Mouse (Mus musculus): ENCODE data around the gene Zfp791. TPM values are rescaled to one million over a fixed set of nuclear protein-coding genes. Genes with fewer than 3 reads are reported as not detected.

The Zfp791 gene
- polyA plus RNA-seq, 1 experiment, result 1.2 TPM

- Histone ChIP-seq H3K4me3 (ENCODE audit: insufficient read depth, low read length) (no peak overlapping the region), H3K4me1 (ENCODE audit: control insufficient read depth, insufficient read depth, low read length) (peaks cover 14% of the 10 kb centered on the region), H3K27ac (ENCODE audit: insufficient read depth, low read depth, low read length) (no peak overlapping the region)
- TF ChIP-seq CTCF (IDR thresholded peaks at IDR 0.05; ENCODE audit: low read depth, low read length) (no peak), POLR2A (IDR thresholded peaks at IDR 0.05; ENCODE audit: borderline replicate concordance, low read depth, low read length) (no peak)
Measured at GRCm38 (mm10) chr8:85074167-85074566, 48.7 kb downstream of the Zfp791 start.

DNA sequence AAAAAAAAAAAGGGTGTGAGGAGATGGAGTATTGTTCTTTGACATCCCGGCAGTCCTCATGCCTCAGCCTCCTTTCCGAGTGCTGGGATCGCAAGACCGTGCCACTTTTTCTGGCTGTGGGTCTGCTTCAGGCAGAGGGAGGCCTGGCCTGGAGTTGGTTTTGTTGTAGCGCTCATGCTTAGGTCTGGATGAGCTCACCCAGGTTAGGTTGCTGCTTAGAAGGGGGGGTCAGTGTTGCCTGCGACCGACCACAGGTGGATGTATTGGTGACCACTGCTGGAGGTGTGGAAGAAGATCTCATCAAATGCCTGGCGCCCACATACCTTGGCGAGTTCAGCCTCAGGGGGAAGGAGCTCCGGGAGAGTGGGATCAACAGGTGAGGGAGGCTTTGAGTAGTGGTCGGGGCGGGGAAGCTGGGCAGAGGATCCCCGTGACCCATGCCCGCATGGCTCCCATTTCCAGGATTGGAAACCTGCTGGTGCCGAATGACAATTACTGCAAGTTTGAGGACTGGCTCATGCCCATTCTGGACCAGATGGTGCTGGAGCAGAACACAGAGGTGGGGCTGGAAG is 49.8 kb downstream of the Zfp791 start:
- no peak for TF ChIP-seq CTCF (IDR thresholded peaks at IDR 0.05; ENCODE audit: low read depth, low read length)
- no peak for TF ChIP-seq POLR2A (IDR thresholded peaks at IDR 0.05; ENCODE audit: borderline replicate concordance, low read depth, low read length)
- H3K27ac ChIP-seq (ENCODE audit: insufficient read depth, low read depth, low read length), result no peak overlapping the region
- no peak overlapping the region for H3K4me3 ChIP-seq (ENCODE audit: insufficient read depth, low read length)
- peaks cover 12% of the 10 kb centered on the region for H3K4me1 ChIP-seq (ENCODE audit: control insufficient read depth, insufficient read depth, low read length)

- Histone ChIP-seq H3K27ac (ENCODE audit: insufficient read depth, low read depth, low read length) (peak overlapping the region; percentile 35), H3K4me1 (ENCODE audit: control insufficient read depth, insufficient read depth, low read length) (peaks cover 12% of the 10 kb centered on the region), H3K4me3 (ENCODE audit: insufficient read depth, low read length) (peak overlapping the region; percentile 90)
- TF ChIP-seq POLR2A (IDR thresholded peaks at IDR 0.05; ENCODE audit: borderline replicate concordance, low read depth, low read length), result no peak; the same call in 1 of the 2 replicates
- no peak for TF ChIP-seq CTCF (IDR thresholded peaks at IDR 0.05; ENCODE audit: low read depth, low read length)
Measured at GRCm38 (mm10) chr8:85072364-85072929, 50.4 kb downstream of the Zfp791 start.

- H3K4me3 ChIP-seq (ENCODE audit: insufficient read depth, low read length), result peak within 1 kb of the TSS; percentile 90
- peak within 1 kb of the TSS; percentile 89 for H3K27ac ChIP-seq (ENCODE audit: insufficient read depth, low read depth, low read length)
- H3K4me1 ChIP-seq (ENCODE audit: control insufficient read depth, insufficient read depth, low read length), result peaks cover 12% of the 10 kb centered on the region
- no peak for TF ChIP-seq CTCF (IDR thresholded peaks at IDR 0.05; ENCODE audit: low read depth, low read length)
Measured at GRCm38 (mm10) chr8:85071514-85072281, 51.2 kb downstream of the Zfp791 start, which contains the start of gene Dhps. Gene Dhps (plus strand): TSS chr8:85071757.

DNA sequence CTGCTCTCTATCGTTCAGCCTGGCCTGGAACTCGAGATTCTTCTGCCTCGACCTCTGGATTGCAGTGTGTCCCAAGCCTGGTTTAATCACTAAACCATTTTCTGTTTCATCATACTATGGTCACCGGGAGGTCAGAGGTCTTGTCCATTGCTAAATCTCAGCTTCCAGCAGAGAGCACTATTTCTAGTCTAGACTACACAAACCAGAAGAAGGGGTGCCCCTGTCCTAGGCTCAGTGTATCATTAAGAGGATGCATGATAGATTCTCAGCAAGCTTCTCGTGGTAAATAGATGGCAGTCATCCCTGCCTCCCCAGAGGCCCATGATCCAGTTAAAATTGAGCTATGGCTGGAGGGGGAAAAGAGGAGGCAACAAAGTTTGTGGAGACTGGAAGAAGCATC is 51.9 kb downstream of the Zfp791 start:
- Histone ChIP-seq H3K4me3 (ENCODE audit: insufficient read depth, low read length) (peak overlapping the region; percentile 90), H3K27ac (ENCODE audit: insufficient read depth, low read depth, low read length) (peak overlapping the region; percentile 89), H3K4me1 (ENCODE audit: control insufficient read depth, insufficient read depth, low read length) (peaks cover 12% of the 10 kb centered on the region)
- TF ChIP-seq CTCF (IDR thresholded peaks at IDR 0.05; ENCODE audit: low read depth, low read length) (no peak), POLR2A (IDR thresholded peaks at IDR 0.05; ENCODE audit: borderline replicate concordance, low read depth, low read length) (no peak)

- Histone ChIP-seq H3K4me1 (ENCODE audit: control insufficient read depth, insufficient read depth, low read length) (peaks cover 11% of the 10 kb centered on the region), H3K27ac (ENCODE audit: insufficient read depth, low read depth, low read length) (no peak within 1 kb of the TSS), H3K4me3 (ENCODE audit: insufficient read depth, low read length) (no peak within 1 kb of the TSS)
- TF ChIP-seq CTCF (IDR thresholded peaks at IDR 0.05; ENCODE audit: low read depth, low read length), result no peak
- TF ChIP-seq POLR2A (IDR thresholded peaks at IDR 0.05; ENCODE audit: borderline replicate concordance, low read depth, low read length), result no peak
Measured at GRCm38 (mm10) chr8:85067982-85068381, 54.9 kb downstream of the Zfp791 start, which contains the start of gene Gm5741. Gene Gm5741 (minus strand): TSS chr8:85067982.

- TF ChIP-seq CTCF (IDR thresholded peaks at IDR 0.05; ENCODE audit: low read depth, low read length), result no peak
- no peak for TF ChIP-seq POLR2A (IDR thresholded peaks at IDR 0.05; ENCODE audit: borderline replicate concordance, low read depth, low read length)
- H3K4me3 ChIP-seq (ENCODE audit: insufficient read depth, low read length), result no peak overlapping the region
- H3K4me1 ChIP-seq (ENCODE audit: control insufficient read depth, insufficient read depth, low read length), result peaks cover 8% of the 10 kb centered on the region
- no peak overlapping the region for H3K27ac ChIP-seq (ENCODE audit: insufficient read depth, low read depth, low read length)
Measured at GRCm38 (mm10) chr8:85067155-85067554, 55.7 kb downstream of the Zfp791 start.

GRCm38 (mm10) chr8:85065213-85065612 is 57.7 kb downstream of the Zfp791 start:
- H3K27ac ChIP-seq (ENCODE audit: insufficient read depth, low read depth, low read length), result no peak overlapping the region
- no peak overlapping the region for H3K4me3 ChIP-seq (ENCODE audit: insufficient read depth, low read length)
- TF ChIP-seq POLR2A (IDR thresholded peaks at IDR 0.05; ENCODE audit: borderline replicate concordance, low read depth, low read length), result no peak
- no peak for TF ChIP-seq CTCF (IDR thresholded peaks at IDR 0.05; ENCODE audit: low read depth, low read length)
- peaks cover 5% of the 10 kb centered on the region for H3K4me1 ChIP-seq (ENCODE audit: control insufficient read depth, insufficient read depth, low read length)

- Histone ChIP-seq H3K4me1 (ENCODE audit: control insufficient read depth, insufficient read depth, low read length) (peaks cover 5% of the 10 kb centered on the region), H3K27ac (ENCODE audit: insufficient read depth, low read depth, low read length) (no peak overlapping the region), H3K4me3 (ENCODE audit: insufficient read depth, low read length) (no peak overlapping the region)
- no peak for TF ChIP-seq CTCF (IDR thresholded peaks at IDR 0.05; ENCODE audit: low read depth, low read length)
- no peak for TF ChIP-seq POLR2A (IDR thresholded peaks at IDR 0.05; ENCODE audit: borderline replicate concordance, low read depth, low read length)
Measured at GRCm38 (mm10) chr8:85062603-85063002, 60.3 kb downstream of the Zfp791 start.
